Mouse (Mus musculus): Measurements from ENCODE around the gene Nfe2l1. TPM values are rescaled to one million over a fixed set of nuclear protein-coding genes. Genes with fewer than 3 reads are reported as not detected.
"Not testable (repeated sequence)": the region's sequence is repeated elsewhere in the genome, so short reads cannot be mapped to it uniquely, and the experiment has no call there.

Nfe2l1 gene
- total RNA-seq (2021): 100 to 1,000 TPM; 200 to 204 TPM
- long read RNA-seq, experiment 1, full-length matches to known transcripts: 131 of 221 reads
- long read RNA-seq, experiment 1, partial matches to known transcripts: 71 of 221 reads
- long read RNA-seq, experiment 1, other reads (novel, unspliced or antisense): 19 of 221 reads
- long read RNA-seq, experiment 2, full-length matches to known transcripts: 191 of 326 reads
- long read RNA-seq, experiment 2, partial matches to known transcripts: 27 of 326 reads
- long read RNA-seq, experiment 2, other reads (novel, unspliced or antisense): 108 of 326 reads

DNA sequence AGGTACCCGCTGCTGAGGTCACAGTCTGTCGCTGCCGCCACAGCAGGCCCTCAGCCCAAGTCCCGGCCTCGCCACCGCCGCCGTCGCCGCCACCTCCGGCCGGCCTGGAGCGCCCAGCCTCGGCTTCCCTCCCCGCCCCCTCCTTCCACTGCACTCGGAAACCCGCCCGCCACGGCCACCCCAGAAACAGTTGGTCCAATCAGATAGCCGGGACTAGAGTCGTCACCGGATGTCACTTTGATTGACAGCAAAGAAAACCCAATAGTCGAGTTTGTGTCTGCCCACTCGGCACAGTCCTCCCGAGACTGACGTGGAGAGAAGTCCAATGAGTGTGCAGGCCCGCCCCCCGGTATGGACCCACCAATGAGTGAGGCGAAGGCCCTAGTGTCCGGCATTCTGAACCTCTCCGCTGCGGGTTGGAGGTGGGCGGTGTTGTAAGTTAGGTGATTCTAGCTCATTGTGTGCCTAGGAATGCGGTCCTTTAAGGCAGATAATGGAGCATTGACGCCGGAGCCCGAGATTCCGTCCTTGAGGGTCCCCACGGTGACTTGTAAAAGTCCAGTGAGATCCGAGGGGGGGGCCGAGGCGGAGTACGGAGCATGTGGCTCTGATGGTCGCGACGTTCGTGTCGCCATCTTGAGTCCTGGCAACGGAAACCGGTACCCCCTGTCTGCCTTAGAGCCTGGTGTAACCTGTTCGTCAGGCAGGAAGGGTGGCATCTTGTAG lies at the start of gene Nfe2l1:
Gene Nfe2l1, minus strand, starts transcription at position 156 of the 726 bp plus-strand sequence.
- DNase-seq (ENCODE audit: low spot score in 2 of 2): peak; percentile 92 to 98

DNA sequence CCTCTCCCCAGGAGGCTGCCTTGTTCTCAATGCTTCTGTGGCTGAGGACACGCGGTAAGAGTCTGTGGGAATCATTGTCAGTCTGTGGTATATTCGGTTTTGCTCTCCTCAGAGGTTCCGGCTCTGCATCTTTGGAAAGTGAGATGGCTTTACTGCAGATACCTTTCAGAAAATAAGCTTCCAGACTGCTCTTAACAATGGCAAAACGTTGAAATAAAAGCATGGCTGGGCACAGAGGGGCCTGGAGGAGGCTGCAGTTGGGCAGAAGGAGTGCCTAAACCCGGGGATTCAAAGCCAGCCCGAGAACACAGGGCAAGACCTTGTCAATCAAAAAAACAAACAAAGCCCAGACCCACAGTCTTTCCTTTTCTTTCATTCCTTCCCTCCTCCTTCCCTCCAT lies 49.6 kb upstream of the Nfe2l1 start:
- no peak for DNase-seq (ENCODE audit: low spot score in 2 of 2)

DNA sequence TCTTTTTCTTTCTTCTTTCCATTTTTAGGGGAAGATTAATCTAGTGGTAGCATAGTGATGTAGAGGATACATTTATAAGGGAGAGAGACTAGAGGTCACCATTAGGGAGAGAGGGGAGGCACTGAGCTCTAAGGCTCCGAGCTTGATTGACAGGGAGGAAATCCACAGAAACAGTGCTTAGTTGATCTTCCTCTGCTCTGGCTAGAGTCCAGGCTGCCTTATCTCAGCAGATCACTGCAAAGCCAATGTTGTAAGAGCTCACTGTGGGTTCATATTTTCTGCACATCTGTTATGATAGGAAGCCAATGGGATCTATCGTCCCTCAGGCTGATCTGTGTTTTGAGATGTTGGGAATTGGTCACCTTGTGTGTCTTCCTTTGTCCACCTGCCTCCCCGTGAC lies 48.9 kb upstream of the Nfe2l1 start:
- DNase-seq (ENCODE audit: low spot score in 2 of 2): no peak

- DNase-seq (ENCODE audit: low spot score in 2 of 2): no peak
Observed at GRCm38 (mm10) chr11:96877071-96877470, 47.3 kb upstream of the Nfe2l1 start.

DNA sequence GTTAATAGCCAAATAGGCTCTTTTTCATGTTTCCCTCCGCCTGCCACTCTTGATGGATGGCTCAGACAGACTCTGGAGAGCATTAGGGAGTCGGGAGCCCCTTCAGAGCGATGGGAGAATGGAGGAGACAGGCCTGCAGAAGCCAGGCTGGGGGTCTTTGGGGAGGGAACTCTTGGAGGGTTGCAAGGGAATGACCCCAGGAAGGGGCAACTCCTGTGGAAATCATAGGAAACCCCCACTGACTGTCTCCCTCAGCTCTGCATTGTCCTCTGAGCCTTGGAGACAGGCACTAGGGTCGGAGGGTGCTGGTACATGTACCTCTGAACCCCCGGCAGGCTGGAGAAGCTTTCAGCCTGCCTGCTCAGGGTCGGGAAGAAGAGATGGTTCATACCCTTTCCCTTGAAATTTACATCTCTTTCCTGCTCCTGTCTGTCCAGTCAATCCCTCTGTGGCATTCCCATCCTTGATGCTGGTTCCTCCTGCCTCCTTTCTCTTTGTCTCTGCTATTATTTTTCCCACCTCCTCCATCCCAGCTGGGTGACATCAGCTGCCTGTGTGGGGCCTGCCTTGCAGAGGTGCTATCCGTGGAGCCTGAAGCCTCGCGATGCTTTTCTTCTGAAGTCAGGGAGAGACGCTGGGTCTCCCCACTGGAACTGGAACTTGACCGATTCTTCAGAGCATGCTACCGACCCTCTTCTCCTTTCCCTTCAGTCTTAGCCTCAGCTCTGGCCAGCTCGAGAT lies 46.7 kb upstream of the Nfe2l1 start:
- no peak for DNase-seq (ENCODE audit: low spot score in 2 of 2)

GRCm38 (mm10) chr11:96875745-96876144 lies 46.0 kb upstream of the Nfe2l1 start:
- peak; percentile 68 to 80 for DNase-seq (ENCODE audit: low spot score in 2 of 2)

- DNase-seq (ENCODE audit: low spot score in 2 of 2): no peak
Observed at GRCm38 (mm10) chr11:96875270-96875669, 45.5 kb upstream of the Nfe2l1 start.

DNA sequence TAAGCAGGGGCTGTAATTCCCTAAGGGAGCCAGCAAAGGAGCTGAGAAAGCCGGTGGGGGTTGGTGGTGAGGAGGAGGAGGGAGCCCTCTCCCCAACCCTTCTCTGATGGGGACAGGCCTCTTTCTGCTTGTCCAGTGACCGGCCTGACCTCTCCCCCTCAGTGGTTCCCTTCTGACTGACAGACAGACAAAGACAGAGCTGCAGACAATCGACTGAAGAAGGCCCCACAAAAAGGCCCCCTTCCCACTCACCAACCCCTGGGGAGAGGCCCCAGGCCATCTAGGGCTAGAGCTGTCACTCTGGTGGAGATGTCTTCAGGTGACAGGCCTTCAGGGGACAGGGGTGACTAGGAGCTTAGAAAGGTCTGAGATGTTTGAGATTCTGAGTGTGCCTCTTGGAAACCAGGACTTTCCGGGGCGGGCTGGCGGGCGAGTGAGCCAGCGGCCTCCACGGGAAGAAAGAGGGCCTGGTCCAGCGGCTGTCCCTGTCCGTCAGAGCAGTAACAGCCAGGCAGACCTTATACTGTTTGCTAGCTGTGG lies 43.9 kb upstream of the Nfe2l1 start:
- peak in 1 of 2 experiments; percentile 63 for DNase-seq (ENCODE audit: low spot score in 2 of 2)

DNA sequence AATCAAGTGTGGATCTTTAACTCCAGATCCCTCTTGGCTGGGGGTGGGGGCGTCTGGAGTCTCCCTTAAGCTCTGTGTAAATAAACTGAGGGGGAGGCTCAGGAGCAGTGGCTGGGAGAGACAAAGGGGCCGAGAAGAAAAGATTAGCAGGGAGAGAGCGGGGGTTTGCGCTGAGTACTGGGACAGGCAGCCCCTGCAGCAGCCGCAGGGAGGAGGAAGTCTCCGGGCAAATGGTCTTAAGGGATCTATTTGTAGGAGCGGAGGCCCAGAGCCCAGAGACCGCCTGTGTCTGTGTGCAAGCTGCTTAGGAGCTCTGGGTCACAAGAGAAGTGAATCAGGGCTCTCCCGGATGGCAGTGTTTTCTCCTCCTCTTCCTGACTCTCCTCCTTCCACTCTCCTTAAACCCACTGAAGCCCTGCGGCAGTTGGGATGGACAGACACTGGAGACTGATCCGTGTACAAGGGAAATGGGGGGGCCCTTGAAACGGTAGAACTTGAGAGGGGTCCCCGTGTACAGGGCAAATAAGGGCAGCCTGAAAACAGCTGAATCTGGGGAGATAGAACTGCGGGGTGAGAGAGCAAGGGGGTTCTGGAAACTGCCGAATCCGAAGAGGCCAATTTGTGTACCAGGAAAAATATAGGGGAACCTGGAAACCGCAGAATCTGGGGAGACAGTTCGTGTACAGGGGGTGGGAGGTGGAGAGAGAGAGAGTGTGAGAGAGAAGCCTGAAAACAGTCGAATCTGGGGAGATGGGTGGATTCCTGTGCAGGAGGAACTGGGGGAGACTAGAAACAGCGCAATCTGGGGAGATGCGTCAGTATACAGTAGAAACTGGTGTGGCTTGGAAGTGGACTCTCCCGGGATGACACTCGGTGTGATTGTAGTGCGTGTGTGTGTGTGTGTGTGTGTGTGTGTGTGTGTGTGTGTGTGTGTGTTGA lies 42.9 kb upstream of the Nfe2l1 start:
- DNase-seq (ENCODE audit: low spot score in 2 of 2): peak in 1 of 2 experiments; percentile 29

DNA sequence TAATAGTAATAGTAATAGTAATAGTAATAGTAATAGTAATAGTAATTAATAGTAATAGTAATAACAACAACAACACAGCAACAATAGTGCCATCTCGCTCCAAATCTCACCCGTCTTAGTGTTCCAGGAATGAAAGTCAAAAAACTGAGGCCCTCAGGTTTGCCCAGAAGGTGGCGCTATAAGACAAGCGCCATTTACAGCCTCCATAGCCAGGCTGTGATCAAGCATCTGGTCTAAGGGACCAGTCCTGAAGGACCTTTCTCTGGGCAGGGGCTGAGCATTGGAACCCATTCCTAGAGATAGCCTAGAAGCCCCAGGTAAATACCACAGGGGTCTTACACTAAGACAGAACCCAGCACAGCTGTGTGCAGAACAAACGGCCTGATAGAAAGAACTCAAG lies 37.4 kb upstream of the Nfe2l1 start:
- DNase-seq (ENCODE audit: low spot score in 2 of 2): peak; percentile 51 to 67

- DNase-seq (ENCODE audit: low spot score in 2 of 2): peak; percentile 44 to 59
Observed at GRCm38 (mm10) chr11:96863206-96863995, 33.6 kb upstream of the Nfe2l1 start.

GRCm38 (mm10) chr11:96862534-96862933 lies 32.8 kb upstream of the Nfe2l1 start:
- DNase-seq (ENCODE audit: low spot score in 2 of 2): no peak

GRCm38 (mm10) chr11:96861878-96862289 lies 32.1 kb upstream of the Nfe2l1 start:
- DNase-seq (ENCODE audit: low spot score in 2 of 2): peak; percentile 94

GRCm38 (mm10) chr11:96861446-96861845 lies 31.7 kb upstream of the Nfe2l1 start:
- DNase-seq (ENCODE audit: low spot score in 2 of 2): peak; percentile 32 to 52

DNA sequence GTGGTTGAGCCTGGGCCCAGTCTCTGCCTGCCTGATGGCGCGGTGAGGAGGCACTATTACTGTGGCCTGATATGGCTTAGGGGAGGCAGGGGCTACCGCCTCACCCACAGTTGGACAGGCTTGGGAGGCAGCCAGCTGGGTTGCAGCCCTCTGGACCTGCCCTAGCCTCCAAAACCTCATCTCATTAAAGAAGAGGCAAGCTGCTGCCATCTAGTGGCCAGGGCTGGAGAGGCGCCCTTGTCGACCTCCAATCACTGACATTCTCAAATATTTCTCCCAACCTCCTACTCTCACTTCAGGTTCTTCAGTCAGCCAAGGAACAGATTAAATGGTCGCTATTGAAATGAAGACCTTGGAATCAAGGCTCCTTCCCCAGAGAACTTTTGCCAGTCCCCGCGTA lies 30.8 kb upstream of the Nfe2l1 start:
- peak; percentile 76 to 90 for DNase-seq (ENCODE audit: low spot score in 2 of 2)

- no peak for DNase-seq (ENCODE audit: low spot score in 2 of 2)
Observed at GRCm38 (mm10) chr11:96859635-96860034, 29.9 kb upstream of the Nfe2l1 start.

DNA sequence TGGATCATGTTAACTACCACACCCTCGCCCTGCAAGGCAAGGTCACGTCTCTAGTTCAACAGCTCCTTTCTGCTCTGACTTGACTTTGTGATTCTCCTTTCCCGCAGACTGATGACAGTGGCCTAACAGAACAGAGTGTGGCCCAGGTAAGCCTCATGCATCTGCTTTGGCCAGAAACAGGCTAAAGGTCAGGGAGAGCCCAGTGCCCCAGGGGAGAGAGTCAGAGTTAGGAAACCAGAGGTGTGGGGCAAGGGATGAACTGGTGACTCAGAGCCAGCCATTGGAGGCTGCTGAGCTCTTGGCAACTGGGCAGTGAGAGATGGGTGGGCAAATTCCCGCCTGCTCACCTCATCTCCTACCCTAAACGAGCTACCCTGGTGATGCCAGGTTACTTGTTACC lies 27.7 kb upstream of the Nfe2l1 start:
- DNase-seq (ENCODE audit: low spot score in 2 of 2): no peak

DNA sequence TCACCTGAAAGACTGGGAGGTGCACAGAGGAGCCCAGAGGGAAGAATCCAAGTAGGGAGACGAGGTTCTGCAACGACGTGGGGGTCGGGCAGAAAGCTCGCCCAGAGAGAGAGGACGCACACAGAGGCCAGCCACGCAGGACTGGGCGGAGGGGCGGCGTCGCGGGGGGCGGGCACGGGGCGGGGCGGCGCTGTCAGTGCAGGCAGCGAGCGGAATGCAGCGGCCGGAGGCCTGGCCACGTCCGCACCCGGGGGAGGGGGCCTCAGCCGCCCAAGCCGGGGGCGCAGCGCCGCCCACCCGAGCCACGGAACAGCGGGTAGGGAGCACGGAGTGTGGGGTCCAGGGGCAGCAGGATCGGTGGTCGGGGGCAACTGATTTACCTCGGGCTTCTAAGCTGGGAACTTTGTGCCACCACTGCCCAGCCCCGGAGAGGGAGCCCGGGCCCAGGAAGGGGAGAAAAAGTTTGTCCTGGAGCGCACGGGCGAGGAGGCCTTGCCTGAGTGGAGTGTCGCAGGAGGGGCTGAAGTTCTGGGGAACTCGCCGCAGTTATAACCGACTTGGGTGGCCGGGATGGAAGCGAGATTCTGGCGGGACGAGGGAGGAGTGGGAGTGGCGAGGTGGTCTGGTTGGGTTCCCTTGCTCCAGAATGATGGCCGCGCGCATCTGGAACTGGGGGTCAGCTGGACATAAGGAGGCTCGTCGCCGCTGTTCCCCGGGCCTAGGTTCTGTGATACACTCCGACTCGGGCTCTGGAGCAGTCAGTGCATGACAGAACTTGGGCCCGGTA lies 20.1 kb upstream of the Nfe2l1 start, which contains the start of gene Copz2:
Gene Copz2, plus strand, starts transcription at position 190 of the 787 bp plus-strand sequence.
- DNase-seq (ENCODE audit: low spot score in 2 of 2): peak; percentile 62 to 71

DNA sequence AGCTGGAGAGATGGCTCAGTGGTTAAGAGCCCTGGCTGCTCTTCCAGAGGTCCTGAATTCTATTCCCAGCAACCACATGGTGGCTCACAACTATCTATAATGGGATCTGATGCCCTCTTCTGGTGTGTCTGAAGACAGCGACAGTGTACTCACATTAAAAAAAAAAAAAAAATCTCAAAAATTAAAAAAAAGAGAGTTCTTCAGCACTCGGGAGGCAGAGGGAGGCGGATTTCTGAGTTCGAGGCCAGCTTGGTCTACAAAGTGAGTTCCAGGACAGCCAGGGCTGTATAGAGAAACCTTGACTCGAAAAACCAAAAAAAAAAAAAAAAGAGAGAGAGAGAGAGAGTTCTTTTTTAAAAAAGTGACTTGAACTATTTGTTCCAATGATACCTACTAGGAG lies 19.4 kb upstream of the Nfe2l1 start:
- not testable (repeated sequence) for DNase-seq (ENCODE audit: low spot score in 2 of 2)
